Mouse (Mus musculus): ENCODE results near the gene Rabgef1. TPM values are rescaled to one million over a fixed set of nuclear protein-coding genes. Genes with fewer than 3 reads are reported as not detected.

Rabgef1 gene
- total RNA-seq (2014; rRNA removed): 11.4 and 13.1 TPM in 2 replicates
- polyA plus RNA-seq (2012; rRNA removed): 8.3 and 11.8 TPM in 2 replicates

DNA sequence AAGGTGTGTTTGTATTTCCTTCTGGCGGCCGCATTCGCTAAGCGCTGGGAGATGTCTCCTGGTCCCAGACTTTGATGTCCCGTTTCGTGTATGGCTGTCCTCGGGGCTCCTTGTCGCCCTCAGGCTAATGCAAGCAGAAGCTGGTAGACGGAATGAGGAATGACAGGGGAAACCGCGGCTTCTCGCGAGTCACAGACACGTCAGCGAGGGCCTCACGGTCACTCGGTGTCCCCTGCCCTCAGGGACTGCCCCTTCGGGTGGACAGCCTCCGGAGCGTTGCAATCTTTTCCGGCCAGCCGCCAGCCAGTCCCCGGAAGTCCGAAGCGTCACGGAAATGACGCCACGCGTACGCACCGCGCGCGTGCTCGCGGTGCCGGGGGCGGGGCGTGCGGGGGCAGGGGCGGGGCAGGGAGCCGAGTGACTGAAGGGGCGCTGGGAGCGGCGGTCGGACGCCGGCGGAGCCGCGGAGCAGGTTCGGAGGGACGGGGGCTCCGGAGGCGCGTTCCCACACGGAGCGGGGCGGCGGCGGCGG, at the start of gene Rabgef1:
TSS of gene Rabgef1 (plus strand) at position 376 of the 532 bp plus-strand sequence.
- H3K4me1 ChIP-seq (ENCODE audit: control insufficient read depth, insufficient read depth, low read length): peaks cover 23% of the 10 kb centered on the region
- TF ChIP-seq POLR2A (IDR thresholded peaks at IDR 0.05; ENCODE audit: extremely low read depth, insufficient read depth, low read length) (peak; percentile 91), CTCF (IDR thresholded peaks at IDR 0.05; ENCODE audit: low read depth, low read length) (no peak)
- WGBS: under 1% methylated on average over 62 of the region's 62 CpGs

DNA sequence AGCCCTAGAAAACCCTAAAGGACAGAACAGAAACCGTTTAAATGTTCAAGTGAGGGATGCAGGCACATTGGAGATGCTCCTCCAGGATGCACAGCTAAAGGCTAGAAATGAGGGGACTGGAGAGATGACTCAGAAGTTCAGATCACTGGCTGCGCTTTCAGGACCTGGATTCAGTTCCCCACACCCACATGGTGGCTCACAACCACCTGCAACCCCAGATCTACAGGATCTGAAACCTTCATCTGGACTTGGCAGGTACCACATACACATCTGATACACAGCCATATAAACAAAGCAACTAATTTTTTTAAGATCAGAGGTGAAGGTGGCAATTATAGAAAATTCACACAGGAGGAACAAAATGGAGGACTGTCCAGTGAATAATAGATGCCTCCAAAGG, 49.2 kb upstream of the Rabgef1 start:
- WGBS: 96% methylated on average over 2 of the region's 2 CpGs
- no peak overlapping the region for H3K27ac ChIP-seq (replicated peaks; ENCODE audit: insufficient read depth, low read depth, low read length)
- no peak overlapping the region for H3K9ac ChIP-seq (ENCODE audit: low read depth, low read length)
- no peaks in the 10 kb centered on the region for H3K4me1 ChIP-seq (ENCODE audit: control insufficient read depth, insufficient read depth, low read length)
- no peaks in the 10 kb centered on the region; the same call in 1 of the 2 replicates for H3K79me2 ChIP-seq (ENCODE audit: control insufficient read depth, insufficient read depth, low read length)
- no peaks in the 10 kb centered on the region for H3K27me3 ChIP-seq (ENCODE audit: control insufficient read depth, insufficient read depth, low read length)
- no peak for TF ChIP-seq CTCF (IDR thresholded peaks at IDR 0.05; ENCODE audit: low read depth, low read length)
- H3K4me3 ChIP-seq (ENCODE audit: insufficient read depth, low read depth, low read length): no peak overlapping the region
- DNase-seq (ENCODE audit: extremely low read depth, low read depth, low spot score): no peak
- H3K36me3 ChIP-seq (ENCODE audit: control insufficient read depth, insufficient read depth, low read length): peaks cover 4% of the 10 kb centered on the region

More for the DNA sequence above, at the start of gene Rabgef1:
- H3K9ac ChIP-seq (ENCODE audit: low read depth, low read length): peak within 1 kb of the TSS; percentile 90
- peaks cover 21% of the 10 kb centered on the region; the same call in 1 of the 2 replicates for H3K79me2 ChIP-seq (ENCODE audit: control insufficient read depth, insufficient read depth, low read length)
- H3K27ac ChIP-seq (replicated peaks; ENCODE audit: insufficient read depth, low read depth, low read length): peak within 1 kb of the TSS; percentile 97
- no peaks in the 10 kb centered on the region for H3K27me3 ChIP-seq (ENCODE audit: control insufficient read depth, insufficient read depth, low read length)
- DNase-seq (ENCODE audit: extremely low read depth, low read depth, low spot score): peak; percentile 85
- no peaks in the 10 kb centered on the region for H3K36me3 ChIP-seq (ENCODE audit: control insufficient read depth, insufficient read depth, low read length)
- H3K4me3 ChIP-seq (ENCODE audit: insufficient read depth, low read depth, low read length): peak within 1 kb of the TSS; percentile 88

DNA sequence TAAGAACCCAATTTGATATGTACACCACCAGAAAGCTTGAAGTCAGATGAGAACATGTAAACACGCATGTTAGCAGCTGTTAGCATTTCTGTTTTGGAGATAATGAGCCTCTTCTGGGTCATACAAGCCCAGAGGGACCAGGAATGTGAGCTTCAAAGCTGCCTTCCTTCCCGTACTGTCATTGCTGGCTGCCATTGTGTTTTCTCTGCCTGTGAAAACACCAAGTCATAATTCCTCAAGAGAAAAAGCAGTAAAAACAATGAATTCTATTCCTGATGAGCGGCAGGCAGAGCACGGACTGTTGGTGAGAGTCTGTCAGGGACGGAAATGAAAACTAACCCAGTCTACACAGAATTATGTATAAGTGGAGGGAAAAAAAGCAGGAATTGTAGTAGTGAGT, 47.3 kb upstream of the Rabgef1 start:
- Histone ChIP-seq H3K36me3 (ENCODE audit: control insufficient read depth, insufficient read depth, low read length) (peaks cover 4% of the 10 kb centered on the region), H3K27ac (replicated peaks; ENCODE audit: insufficient read depth, low read depth, low read length) (no peak overlapping the region), H3K9ac (ENCODE audit: low read depth, low read length) (no peak overlapping the region), H3K4me1 (ENCODE audit: control insufficient read depth, insufficient read depth, low read length) (no peaks in the 10 kb centered on the region), H3K27me3 (ENCODE audit: control insufficient read depth, insufficient read depth, low read length) (no peaks in the 10 kb centered on the region), H3K79me2 (ENCODE audit: control insufficient read depth, insufficient read depth, low read length) (no peaks in the 10 kb centered on the region; the same call in 1 of the 2 replicates), H3K4me3 (ENCODE audit: insufficient read depth, low read depth, low read length) (no peak overlapping the region)
- DNase-seq (ENCODE audit: extremely low read depth, low read depth, low spot score): no peak
- WGBS: 94% methylated on average over 5 of the region's 5 CpGs
- no peak for TF ChIP-seq POLR2A (IDR thresholded peaks at IDR 0.05; ENCODE audit: extremely low read depth, insufficient read depth, low read length)
- no peak for TF ChIP-seq CTCF (IDR thresholded peaks at IDR 0.05; ENCODE audit: low read depth, low read length)

DNA sequence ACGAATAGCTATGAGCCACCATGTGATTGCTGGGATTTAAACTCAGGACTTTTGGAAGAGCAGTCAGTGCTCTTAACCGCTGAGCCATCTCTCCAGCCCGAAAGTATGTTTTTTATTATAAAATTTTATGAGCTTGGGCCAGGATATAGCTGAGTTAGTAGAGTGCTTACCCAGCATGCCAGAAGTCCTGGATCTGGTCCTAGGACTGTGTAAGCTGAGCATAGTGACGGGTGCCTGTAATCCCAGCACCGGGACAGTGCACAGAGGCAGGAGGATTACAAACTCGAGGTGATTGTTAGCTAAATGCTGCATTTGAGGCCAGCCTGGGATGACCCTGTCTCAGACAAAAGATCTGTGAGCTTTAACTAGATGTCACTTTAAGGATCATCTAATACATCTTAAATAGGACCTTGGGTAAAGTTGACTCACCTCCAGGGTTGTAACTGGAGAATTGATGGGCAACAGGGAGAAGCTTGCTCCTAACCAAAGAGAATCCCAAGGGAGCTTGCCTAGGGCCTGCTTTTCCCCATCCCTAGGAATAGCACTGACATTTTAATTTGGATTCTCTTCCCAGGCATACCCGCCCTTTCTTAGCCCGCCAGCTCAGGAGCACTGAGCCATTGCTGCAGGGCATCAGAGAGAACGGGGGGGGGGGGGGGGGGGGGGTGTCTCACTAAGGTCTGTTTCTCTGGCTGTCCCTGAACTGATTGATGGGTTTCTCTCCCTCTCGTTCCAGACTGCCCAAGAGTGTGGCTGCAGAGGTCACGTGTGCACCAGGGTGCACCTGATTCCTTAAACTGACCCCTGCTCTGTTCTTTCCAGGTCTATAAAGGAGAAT, 42.7 kb upstream of the Rabgef1 start:
- no peaks in the 10 kb centered on the region for H3K27me3 ChIP-seq (ENCODE audit: control insufficient read depth, insufficient read depth, low read length)
- TF ChIP-seq CTCF (IDR thresholded peaks at IDR 0.05; ENCODE audit: low read depth, low read length) (no peak), POLR2A (IDR thresholded peaks at IDR 0.05; ENCODE audit: extremely low read depth, insufficient read depth, low read length) (no peak)
- WGBS: 87% methylated on average over 10 of the region's 11 CpGs
- H3K4me1 ChIP-seq (ENCODE audit: control insufficient read depth, insufficient read depth, low read length): no peaks in the 10 kb centered on the region
- peaks cover 12% of the 10 kb centered on the region for H3K36me3 ChIP-seq (ENCODE audit: control insufficient read depth, insufficient read depth, low read length)
- DNase-seq (ENCODE audit: extremely low read depth, low read depth, low spot score): no peak
- no peak overlapping the region for H3K9ac ChIP-seq (ENCODE audit: low read depth, low read length)
- no peak overlapping the region for H3K4me3 ChIP-seq (ENCODE audit: insufficient read depth, low read depth, low read length)
- H3K79me2 ChIP-seq (ENCODE audit: control insufficient read depth, insufficient read depth, low read length): no peaks in the 10 kb centered on the region
- no peak overlapping the region for H3K27ac ChIP-seq (replicated peaks; ENCODE audit: insufficient read depth, low read depth, low read length)

DNA sequence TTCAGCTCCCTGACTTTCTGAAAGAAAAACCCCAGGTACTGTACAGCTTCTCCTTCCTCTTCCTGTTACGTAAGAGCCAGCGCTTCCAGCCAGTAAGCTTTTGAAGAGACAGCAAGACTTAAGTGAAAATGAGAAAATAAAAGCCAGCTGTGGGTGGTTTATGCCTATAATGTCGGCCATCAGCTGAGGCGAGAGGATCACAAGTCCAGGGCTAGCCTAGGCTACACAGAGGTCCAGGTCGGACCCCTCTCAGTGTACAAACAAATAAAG, 42.1 kb upstream of the Rabgef1 start:
- DNase-seq (ENCODE audit: extremely low read depth, low read depth, low spot score): no peak
- H3K27ac ChIP-seq (replicated peaks; ENCODE audit: insufficient read depth, low read depth, low read length): no peak overlapping the region
- no peaks in the 10 kb centered on the region for H3K79me2 ChIP-seq (ENCODE audit: control insufficient read depth, insufficient read depth, low read length)
- no peaks in the 10 kb centered on the region for H3K27me3 ChIP-seq (ENCODE audit: control insufficient read depth, insufficient read depth, low read length)
- peaks cover 12% of the 10 kb centered on the region for H3K36me3 ChIP-seq (ENCODE audit: control insufficient read depth, insufficient read depth, low read length)
- H3K9ac ChIP-seq (ENCODE audit: low read depth, low read length): no peak overlapping the region
- 78% methylated on average over 5 of the region's 5 CpGs for WGBS
- no peak overlapping the region for H3K4me3 ChIP-seq (ENCODE audit: insufficient read depth, low read depth, low read length)
- no peaks in the 10 kb centered on the region for H3K4me1 ChIP-seq (ENCODE audit: control insufficient read depth, insufficient read depth, low read length)
- no peak for TF ChIP-seq CTCF (IDR thresholded peaks at IDR 0.05; ENCODE audit: low read depth, low read length)
- TF ChIP-seq POLR2A (IDR thresholded peaks at IDR 0.05; ENCODE audit: extremely low read depth, insufficient read depth, low read length): no peak

DNA sequence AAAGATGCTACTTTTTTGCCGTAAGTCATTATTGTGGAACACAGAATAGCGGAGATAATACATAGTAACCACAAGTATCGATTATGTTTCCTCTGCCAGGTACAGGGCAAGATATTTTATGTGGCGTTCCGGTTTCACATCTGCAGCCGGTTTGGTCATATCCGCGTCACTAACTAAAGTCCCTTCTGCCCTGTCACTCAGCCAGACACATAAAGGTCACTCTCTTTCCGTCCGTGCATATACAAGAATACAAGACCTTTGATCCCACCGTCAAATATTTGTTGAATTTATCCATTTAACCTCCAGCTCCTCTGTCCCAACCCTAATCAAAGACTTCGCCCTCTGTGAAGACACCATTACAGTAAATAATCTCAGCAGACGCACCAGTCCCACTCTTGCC, 35.0 kb upstream of the Rabgef1 start:
- 33% methylated on average over 13 of the region's 13 CpGs for WGBS

More for the DNA sequence above, 35.0 kb upstream of the Rabgef1 start:
- Histone ChIP-seq H3K79me2 (ENCODE audit: control insufficient read depth, insufficient read depth, low read length) (no peaks in the 10 kb centered on the region), H3K4me3 (ENCODE audit: insufficient read depth, low read depth, low read length) (no peak overlapping the region), H3K9ac (ENCODE audit: low read depth, low read length) (no peak overlapping the region), H3K27me3 (ENCODE audit: control insufficient read depth, insufficient read depth, low read length) (no peaks in the 10 kb centered on the region), H3K36me3 (ENCODE audit: control insufficient read depth, insufficient read depth, low read length) (no peaks in the 10 kb centered on the region; the same call in 1 of the 2 replicates), H3K27ac (replicated peaks; ENCODE audit: insufficient read depth, low read depth, low read length) (peak overlapping the region; percentile 61), H3K4me1 (ENCODE audit: control insufficient read depth, insufficient read depth, low read length) (peaks cover 10% of the 10 kb centered on the region)
- DNase-seq (ENCODE audit: extremely low read depth, low read depth, low spot score): peak; percentile 91
- no peak for TF ChIP-seq POLR2A (IDR thresholded peaks at IDR 0.05; ENCODE audit: extremely low read depth, insufficient read depth, low read length)
- TF ChIP-seq CTCF (IDR thresholded peaks at IDR 0.05; ENCODE audit: low read depth, low read length): no peak
